Mouse (Mus musculus) hindbrain, embryonic 10.5 days (tissue): ENCODE results near the gene Efr3b. TPM values are rescaled to one million over a fixed set of nuclear protein-coding genes. Genes with fewer than 3 reads are reported as not detected.

Source experiments
- DNase-seq: peaks from one replicate; pipeline ENCODE4 v3.0.0-alpha.2; 2017; ENCODE audit warnings: low spot score
- H3K27ac ChIP-seq: fragments of 300-500 bp; sonication (generic); 2 replicates; pipeline ENCODE4 v1.5.1; 2016; ENCODE audit warnings: mild to moderate bottlenecking, moderate library complexity
- H3K27me3 ChIP-seq: fragments of 300-500 bp; sonication (generic); 2 replicates; pipeline ENCODE4 v1.6.1; 2016; ENCODE audit warnings: mild to moderate bottlenecking; ENCODE audit not compliant: poor library complexity, insufficient read depth, severe bottlenecking
- H3K36me3 ChIP-seq: fragments of 300-500 bp; sonication (generic); 2 replicates; pipeline ENCODE4 v1.6.1; 2016; ENCODE audit warnings: mild to moderate bottlenecking, moderate library complexity
- H3K4me1 ChIP-seq: fragments of 300-500 bp; sonication (generic); replicated peaks from 2 replicates; pipeline ENCODE4 v1.6.1; 2016; ENCODE audit warnings: mild to moderate bottlenecking
- H3K4me3 ChIP-seq: fragments of 300-500 bp; sonication (generic); 2 replicates; pipeline ENCODE4 v1.5.1; 2016; ENCODE audit warnings: mild to moderate bottlenecking, moderate library complexity
- H3K9me3 ChIP-seq: fragments of 300-500 bp; sonication (generic); 2 replicates; pipeline ENCODE4 v1.6.1; 2016; ENCODE audit warnings: mild to moderate bottlenecking, moderate library complexity
- WGBS: fragments of 180-500 bp; shearing (Covaris S2); methylation state at CpG from one replicate; pipeline ENCODE4 v1.1.7; 2016; 5-methylcytosine and 5-hydroxymethylcytosine counted together
- polyA plus RNA-seq: library from polyadenylated mRNA; unstranded; fragments of >200 nt; fragmentation: Nextera tagmentation; extraction: Ambion mirVana; gene quantifications from 2 replicates; pipeline ENCODE4 v1.2.1, GENCODE M21; 2016

Efr3b gene
- polyA plus RNA-seq, 1 experiment from 2014 or later = 16.5 TPM

DNA sequence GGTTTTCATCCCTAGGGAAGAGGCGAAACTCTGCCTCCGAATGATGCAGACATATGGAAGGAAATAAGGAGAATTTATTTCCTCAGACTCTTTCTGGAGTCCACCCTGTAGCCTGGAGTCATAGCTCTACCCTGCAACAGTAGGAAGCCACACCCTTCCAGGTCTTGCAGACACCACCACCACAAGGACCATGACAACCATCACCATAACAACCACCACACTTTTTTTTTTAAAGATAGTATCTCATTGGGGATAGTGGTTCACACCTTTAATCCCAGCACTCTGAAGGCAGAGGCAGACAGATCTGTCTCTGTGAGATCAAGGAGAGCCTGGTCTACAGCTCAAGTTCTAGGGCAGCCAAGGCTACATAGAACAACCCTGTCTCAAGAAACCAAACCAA is 26.8 kb upstream of the Efr3b start:
- H3K4me1 ChIP-seq = 0 out of 2 replicates have a peak, but pooled peaks cover 3% of the 10 kb centered on the region
- 95% methylated on average over 2 of the region's 2 CpGs for WGBS

DNA sequence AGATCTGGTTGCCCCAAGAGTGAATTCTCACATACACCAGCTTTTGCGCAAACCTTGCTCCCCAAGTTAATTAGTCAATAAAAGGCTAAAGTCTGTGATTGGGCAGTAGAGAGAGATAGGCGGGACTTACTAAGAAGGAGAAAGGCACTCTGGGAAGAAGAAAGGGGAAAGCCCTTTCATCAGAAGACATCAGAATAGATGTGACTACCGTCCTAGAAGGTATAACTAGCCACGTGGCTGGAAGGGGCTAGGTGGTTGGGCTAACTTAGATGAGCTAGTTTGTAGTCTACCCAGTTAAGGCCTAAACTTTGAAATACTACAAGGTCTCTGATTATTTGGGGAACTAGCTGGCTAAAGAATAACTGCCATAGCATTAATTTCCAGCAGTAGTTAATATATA is 21.0 kb upstream of the Efr3b start:
- no peaks in the 10 kb centered on the region for H3K27me3 ChIP-seq
- H3K4me3 ChIP-seq = no peak overlapping the region
- H3K36me3 ChIP-seq = no peaks in the 10 kb centered on the region
- H3K27ac ChIP-seq = no peak overlapping the region
- 88% methylated on average over 4 of the region's 4 CpGs for WGBS
- DNase-seq = no peak
- no peaks in the 10 kb centered on the region for H3K4me1 ChIP-seq
- no peaks in the 10 kb centered on the region for H3K9me3 ChIP-seq

More for the DNA sequence above, 26.8 kb upstream of the Efr3b start:
- Histone ChIP-seq H3K36me3 (no peaks in the 10 kb centered on the region), H3K4me3 (no peak overlapping the region), H3K9me3 (no peaks in the 10 kb centered on the region), H3K27me3 (no peaks in the 10 kb centered on the region), H3K27ac (no peak overlapping the region)
- DNase-seq = no peak

DNA sequence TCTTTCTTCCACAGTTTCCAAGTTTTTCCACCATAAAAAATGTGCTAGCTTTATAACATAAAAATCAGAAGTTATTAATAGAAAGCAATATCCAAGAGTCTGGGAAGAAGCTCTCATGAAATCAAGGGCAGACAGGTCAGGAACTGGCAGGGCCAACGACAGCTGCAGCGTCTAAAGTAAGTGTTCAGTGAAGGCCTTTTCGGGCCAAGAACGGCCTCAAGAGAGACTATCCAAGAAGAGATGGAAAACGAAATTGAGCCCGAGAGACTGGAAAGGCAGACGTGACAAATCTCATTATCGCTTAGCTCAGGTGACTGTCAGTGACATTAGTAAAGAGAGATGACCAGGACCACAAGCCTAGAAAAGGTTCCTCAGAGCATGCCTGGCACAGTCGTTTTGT is 19.6 kb upstream of the Efr3b start:
- DNase-seq = no peak
- H3K9me3 ChIP-seq = no peaks in the 10 kb centered on the region
- 76% methylated on average over 9 of the region's 9 CpGs for whole genome bisulfite sequencing
- no peak overlapping the region for H3K27ac ChIP-seq
- no peak overlapping the region for H3K4me3 ChIP-seq
- no peaks in the 10 kb centered on the region for H3K36me3 ChIP-seq
- H3K4me1 ChIP-seq = no peaks in the 10 kb centered on the region
- H3K27me3 ChIP-seq = no peaks in the 10 kb centered on the region

DNA sequence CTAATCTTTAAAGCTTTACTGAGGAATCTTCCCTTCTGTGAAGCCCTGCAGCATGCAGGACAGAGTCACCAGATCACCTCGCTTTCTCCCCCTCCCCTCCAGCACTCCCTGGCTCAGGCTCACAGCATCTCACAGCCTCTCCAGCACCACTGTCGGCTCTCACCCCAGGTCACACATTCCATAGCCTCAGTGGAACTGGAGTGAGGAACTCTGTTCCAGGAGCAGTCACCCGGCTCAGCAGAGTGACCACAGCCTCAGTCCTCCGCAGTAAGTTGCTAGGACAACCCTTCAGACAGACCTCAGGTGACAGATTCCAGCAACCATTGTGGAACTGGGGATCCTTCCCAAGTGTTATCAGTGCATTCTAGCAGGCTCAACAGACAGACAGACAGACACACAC is 16.1 kb upstream of the Efr3b start:
- WGBS = 34% methylated on average over 4 of the region's 4 CpGs
- Histone ChIP-seq H3K36me3 (no peaks in the 10 kb centered on the region), H3K4me3 (no peak overlapping the region)

DNA sequence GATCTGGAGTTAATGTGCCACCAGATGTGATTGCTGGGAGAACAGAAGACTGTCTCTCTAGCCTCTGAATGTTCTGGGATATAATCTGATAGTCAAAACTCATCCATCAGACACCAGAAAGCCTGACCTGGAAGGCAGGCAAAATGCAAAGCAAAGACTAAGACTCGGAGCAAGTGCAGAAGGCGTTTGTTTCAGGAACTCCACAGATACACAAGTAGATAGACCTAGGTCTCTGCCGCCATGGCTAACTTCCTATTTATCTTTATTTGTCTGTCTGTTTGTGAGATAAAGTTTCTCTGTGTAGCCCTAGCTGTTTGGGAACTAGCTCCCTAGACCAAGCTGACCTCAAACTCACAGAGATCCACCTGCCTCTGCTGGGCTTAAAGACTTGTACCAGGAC is 14.9 kb upstream of the Efr3b start:
- Histone ChIP-seq H3K9me3 (no peaks in the 10 kb centered on the region), H3K27ac (no peak overlapping the region), H3K4me3 (no peak overlapping the region), H3K36me3 (no peaks in the 10 kb centered on the region), H3K27me3 (no peaks in the 10 kb centered on the region), H3K4me1 (no peaks in the 10 kb centered on the region)
- 91% methylated on average over 3 of the region's 3 CpGs for WGBS
- DNase-seq = no peak

More for the DNA sequence above, 16.1 kb upstream of the Efr3b start:
- H3K27ac ChIP-seq = no peak overlapping the region
- no peaks in the 10 kb centered on the region for H3K9me3 ChIP-seq
- no peaks in the 10 kb centered on the region for H3K27me3 ChIP-seq
- DNase-seq = no peak
- H3K4me1 ChIP-seq = no peaks in the 10 kb centered on the region

DNA sequence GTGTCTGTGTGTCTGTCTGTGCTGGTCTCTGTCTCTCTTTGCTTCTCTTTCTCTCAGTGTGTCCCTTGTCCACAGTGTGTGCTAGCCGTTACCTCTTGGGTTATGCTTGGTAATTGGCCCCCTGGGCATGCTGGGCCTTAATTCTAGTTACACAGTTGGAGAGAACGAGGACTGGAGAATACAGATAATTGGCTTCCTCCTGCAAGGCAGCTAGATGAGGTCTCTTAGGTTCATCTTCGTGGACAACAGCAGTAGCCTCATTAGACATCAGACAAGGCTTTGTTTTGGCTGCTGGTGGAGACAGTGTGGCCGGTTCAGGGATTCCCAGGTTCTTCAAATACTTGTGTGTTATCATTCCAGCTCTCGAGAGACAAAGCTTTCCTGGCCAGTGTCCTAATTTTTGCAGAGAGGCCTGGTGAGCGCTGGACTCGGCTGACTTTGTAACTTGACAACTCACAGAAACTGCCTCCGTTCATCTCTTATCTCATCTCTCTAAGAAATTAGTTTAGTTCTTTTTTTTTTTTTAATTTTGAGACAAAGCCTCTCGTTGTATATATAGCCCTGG is 12.2 kb upstream of the Efr3b start:
- Histone ChIP-seq H3K27ac (no peak overlapping the region), H3K9me3 (no peaks in the 10 kb centered on the region), H3K4me1 (peaks cover 4% of the 10 kb centered on the region), H3K27me3 (peaks cover 4% of the 10 kb centered on the region; the same call in 1 of the 2 replicates), H3K4me3 (no peak overlapping the region), H3K36me3 (no peaks in the 10 kb centered on the region)
- DNase-seq = no peak
- 68% methylated on average over 9 of the region's 9 CpGs for WGBS

DNA sequence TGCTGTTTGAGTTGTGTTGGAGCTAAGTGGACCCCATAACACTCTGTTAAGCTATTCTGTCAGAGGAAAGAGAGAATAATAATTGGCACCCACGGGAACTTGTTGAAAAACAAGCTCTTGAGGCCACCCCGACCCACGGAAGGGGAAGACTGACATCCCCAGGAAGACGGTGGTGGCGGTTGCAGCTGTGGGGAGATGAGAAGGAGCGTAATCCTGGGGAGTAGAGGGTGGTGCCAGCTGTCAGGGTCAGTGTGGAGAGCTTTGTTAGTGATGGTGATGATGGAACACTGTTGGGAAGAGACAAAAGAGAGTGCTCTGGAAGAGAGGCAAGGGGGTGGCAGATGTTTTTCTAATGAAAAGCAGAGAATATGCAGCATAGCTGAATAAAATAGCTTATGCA is 9.3 kb upstream of the Efr3b start:
- no peak overlapping the region for H3K4me3 ChIP-seq
- H3K27ac ChIP-seq = no peak overlapping the region; the same call in 1 of the 2 replicates
- H3K9me3 ChIP-seq = no peaks in the 10 kb centered on the region
- no peaks in the 10 kb centered on the region for H3K36me3 ChIP-seq
- peaks cover 4% of the 10 kb centered on the region for H3K4me1 ChIP-seq
- DNase-seq = no peak
- 35% methylated on average over 6 of the region's 6 CpGs for WGBS
- H3K27me3 ChIP-seq = peaks cover 4% of the 10 kb centered on the region; the same call in 1 of the 2 replicates

DNA sequence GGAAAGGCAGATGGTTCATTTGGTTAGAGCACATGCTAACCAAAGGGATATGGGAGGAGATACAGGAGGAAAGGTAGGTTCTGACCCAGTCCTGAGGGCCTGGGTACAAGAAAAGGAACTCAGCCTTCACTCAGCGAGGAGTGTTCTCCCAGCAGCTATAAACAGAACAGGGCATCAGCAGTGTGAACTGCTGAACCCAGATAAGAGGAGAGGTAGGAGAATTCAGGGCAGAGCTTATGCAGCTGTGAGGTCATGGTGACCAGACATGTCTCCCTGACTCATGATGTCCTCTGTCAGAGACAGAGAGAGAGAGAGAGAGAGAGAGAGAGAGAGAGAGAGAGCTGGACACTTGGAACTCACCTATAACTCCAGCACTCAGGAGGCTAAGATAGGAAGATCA is 7.3 kb upstream of the Efr3b start:
- Histone ChIP-seq H3K27me3 (peaks cover 17% of the 10 kb centered on the region), H3K27ac (no peak overlapping the region), H3K36me3 (no peaks in the 10 kb centered on the region), H3K4me3 (no peak overlapping the region), H3K9me3 (no peaks in the 10 kb centered on the region), H3K4me1 (peaks cover 8% of the 10 kb centered on the region)
- 88% methylated on average over 1 of the region's 1 CpGs for WGBS
- no peak for DNase-seq

DNA sequence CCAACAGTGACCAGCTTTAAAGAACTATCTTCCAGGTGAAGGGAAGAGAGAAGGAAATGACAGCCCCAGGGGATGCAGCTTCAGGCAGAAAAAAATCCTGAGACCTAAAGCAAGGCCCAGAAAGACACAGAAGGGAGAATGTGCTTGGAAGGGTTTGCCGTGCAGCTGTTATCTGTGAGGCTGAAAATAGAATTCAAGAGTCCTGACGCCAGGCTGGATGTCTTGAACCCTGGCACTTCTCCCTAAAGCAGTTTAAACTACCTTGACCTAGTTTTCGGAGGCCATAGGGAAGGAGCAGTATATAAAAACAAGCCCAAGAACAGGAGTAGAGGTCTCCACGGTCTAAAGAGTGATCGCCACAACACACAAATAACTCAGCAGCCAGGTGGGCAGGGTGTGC is 3.7 kb upstream of the Efr3b start:
- 84% methylated on average over 5 of the region's 5 CpGs for WGBS
- H3K4me3 ChIP-seq = no peak overlapping the region
- no peak for DNase-seq
- no peaks in the 10 kb centered on the region for H3K36me3 ChIP-seq
- peaks cover 36% of the 10 kb centered on the region for H3K27me3 ChIP-seq
- H3K4me1 ChIP-seq = peaks cover 23% of the 10 kb centered on the region
- H3K9me3 ChIP-seq = no peaks in the 10 kb centered on the region
- no peak overlapping the region for H3K27ac ChIP-seq

DNA sequence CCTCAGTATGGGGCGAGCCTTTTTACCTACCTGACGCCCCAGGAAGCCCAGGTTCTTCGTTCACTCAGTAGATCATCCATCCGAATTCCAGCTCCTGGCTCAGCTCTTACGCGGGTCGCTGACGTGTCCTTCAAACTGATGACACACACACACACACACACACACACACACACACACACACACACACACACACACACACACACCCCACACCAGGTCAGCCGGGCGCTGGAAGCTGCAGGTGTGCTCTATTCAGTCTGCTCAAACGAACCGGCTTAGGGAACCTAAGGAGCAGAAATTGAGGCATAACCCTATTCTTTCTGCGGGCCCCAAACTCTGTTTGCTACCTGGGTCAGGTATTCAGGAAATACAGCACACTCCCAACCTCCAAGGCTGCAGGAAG is 331 bp upstream of the Efr3b start:
- H3K27ac ChIP-seq = peak overlapping the region; percentile 94
- no peaks in the 10 kb centered on the region for H3K9me3 ChIP-seq
- WGBS = 2% methylated on average over 13 of the region's 13 CpGs
- 0 out of 2 replicates have a peak, but pooled peaks cover 6% of the 10 kb centered on the region for H3K36me3 ChIP-seq
- peaks cover 29% of the 10 kb centered on the region for H3K4me1 ChIP-seq
- DNase-seq = no peak
- peak overlapping the region; percentile 88 for H3K4me3 ChIP-seq
- H3K27me3 ChIP-seq = peaks cover 53% of the 10 kb centered on the region

DNA sequence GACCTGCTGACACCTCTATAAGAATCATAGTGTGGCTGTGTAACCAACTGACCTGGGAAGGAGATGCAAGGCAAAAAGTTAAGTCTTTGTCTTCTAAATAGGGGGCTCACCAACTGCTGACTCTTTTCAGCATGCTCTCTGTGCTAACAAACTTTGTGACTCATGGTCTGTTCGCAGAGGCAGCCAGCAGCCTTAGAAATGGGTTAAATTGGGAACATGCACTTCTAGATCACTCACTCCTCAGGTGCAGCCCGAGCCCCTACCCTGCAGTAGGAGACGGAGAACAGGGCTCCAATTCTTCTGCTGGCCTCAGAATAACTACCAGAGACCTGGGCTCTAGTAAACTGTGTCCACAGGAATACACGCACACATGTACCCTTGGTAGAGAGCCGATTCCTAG is 1.2 kb downstream of the Efr3b start:
- 29% methylated on average over 5 of the region's 5 CpGs for WGBS
- H3K36me3 ChIP-seq = 0 out of 2 replicates have a peak, but pooled peaks cover 6% of the 10 kb centered on the region
- H3K4me3 ChIP-seq = peak overlapping the region; percentile 88
- peaks cover 29% of the 10 kb centered on the region for H3K4me1 ChIP-seq
- H3K27ac ChIP-seq = peak overlapping the region; percentile 94; the same call in 1 of the 2 replicates
- H3K9me3 ChIP-seq = no peaks in the 10 kb centered on the region
- H3K27me3 ChIP-seq = peaks cover 53% of the 10 kb centered on the region
- DNase-seq = no peak

DNA sequence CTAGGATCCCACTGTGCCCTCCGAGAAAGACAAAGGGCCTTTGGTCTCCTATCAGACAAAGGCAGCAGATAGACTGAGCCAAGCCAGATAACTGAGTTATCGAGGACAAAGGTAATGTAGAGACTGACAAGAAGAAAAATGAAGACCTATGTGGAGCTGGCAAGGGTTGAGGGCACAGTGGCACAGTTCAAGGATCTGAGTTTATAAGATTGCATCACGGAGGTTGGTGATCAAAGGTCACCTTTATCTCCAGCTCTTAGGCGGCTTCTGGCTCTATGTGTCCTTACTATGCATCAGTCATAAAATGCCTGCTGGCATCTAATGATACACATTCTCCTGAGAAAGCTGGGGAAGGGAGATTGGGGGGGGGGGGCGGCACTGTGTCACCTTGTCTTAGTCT is 2.6 kb downstream of the Efr3b start:
- Histone ChIP-seq H3K27ac (no peak overlapping the region), H3K27me3 (peaks cover 42% of the 10 kb centered on the region), H3K36me3 (0 out of 2 replicates have a peak, but pooled peaks cover 6% of the 10 kb centered on the region), H3K4me3 (no peak overlapping the region), H3K4me1 (peaks cover 25% of the 10 kb centered on the region), H3K9me3 (no peaks in the 10 kb centered on the region)
- DNase-seq = no peak
- 88% methylated on average over 5 of the region's 5 CpGs for WGBS

DNA sequence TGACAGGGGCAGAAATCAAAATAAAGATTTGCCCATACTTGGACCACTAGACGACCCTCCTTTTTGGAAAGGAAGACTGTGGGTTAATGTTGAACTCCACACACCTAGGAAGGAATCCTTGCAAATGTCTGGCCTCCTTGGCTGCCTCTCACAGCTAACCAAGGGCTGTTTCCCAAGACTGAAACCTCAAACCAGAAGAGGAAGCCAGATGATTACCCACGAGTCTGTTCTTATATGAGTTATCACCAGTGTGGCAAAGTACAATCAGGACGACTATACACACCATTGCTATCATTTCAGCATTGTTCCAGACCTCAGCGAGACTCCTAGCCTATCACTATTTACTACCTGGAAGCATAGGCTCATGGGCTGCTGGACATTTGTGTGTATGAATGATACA is 9.7 kb downstream of the Efr3b start:
- Histone ChIP-seq H3K4me1 (no peaks in the 10 kb centered on the region), H3K4me3 (no peak overlapping the region), H3K9me3 (no peaks in the 10 kb centered on the region), H3K27me3 (no peaks in the 10 kb centered on the region), H3K36me3 (no peaks in the 10 kb centered on the region), H3K27ac (no peak overlapping the region)
- WGBS = 84% methylated on average over 4 of the region's 4 CpGs
- DNase-seq = no peak

DNA sequence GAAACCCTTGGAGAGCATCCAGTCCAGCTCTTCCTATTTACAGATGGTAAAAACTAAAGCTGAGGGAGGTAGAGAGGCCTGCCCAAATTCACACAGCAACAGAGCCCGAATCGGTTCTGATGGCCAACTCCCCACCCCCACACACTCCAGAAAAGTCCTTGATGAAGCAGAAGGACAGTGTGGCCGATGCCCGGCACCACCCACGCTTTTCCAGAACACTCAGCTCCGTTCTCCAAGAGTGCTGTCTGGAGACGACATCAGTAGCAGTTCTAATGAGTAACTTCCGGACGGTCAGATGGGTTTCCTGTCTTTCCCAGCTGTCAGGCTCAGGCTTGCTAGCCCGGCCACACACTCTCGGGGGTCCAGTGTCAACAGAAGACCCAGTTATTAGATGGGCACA is 10.2 kb downstream of the Efr3b start:
- Histone ChIP-seq H3K4me3 (no peak overlapping the region), H3K27me3 (no peaks in the 10 kb centered on the region), H3K27ac (no peak overlapping the region), H3K4me1 (no peaks in the 10 kb centered on the region), H3K36me3 (no peaks in the 10 kb centered on the region), H3K9me3 (no peaks in the 10 kb centered on the region)
- DNase-seq = no peak
- WGBS = 84% methylated on average over 11 of the region's 11 CpGs
